Mouse (Mus musculus) embryonic facial prominence, embryonic 14.5 days (tissue): ENCODE data around the gene Vsig8. TPM values are rescaled to one million over a fixed set of nuclear protein-coding genes. Genes with fewer than 3 reads are reported as not detected.

ENCODE experiments used
- ATAC-seq: fragments of 200-750 bp; cut with Nextera tagmentation; 2 replicates; pipeline ENCODE4 v1.8.0; 2017; ENCODE audit warnings: low read depth, moderate number of reproducible peaks, moderate TSS enrichment
- DNase-seq: peaks from one replicate; pipeline ENCODE4 v3.0.0-alpha.2; 2015; ENCODE audit warnings: low spot score
- H3K27ac ChIP-seq: fragments of 300-500 bp; sonication (generic); replicated peaks from 2 replicates; pipeline ENCODE4 v1.5.1; 2014; ENCODE audit warnings: low read depth, mild to moderate bottlenecking, low read length, moderate library complexity
- H3K27me3 ChIP-seq: fragments of 300-500 bp; sonication (generic); replicated peaks from 2 replicates; pipeline ENCODE4 v1.6.1; 2014; ENCODE audit warnings: low read length; ENCODE audit not compliant: control insufficient read depth, insufficient read depth
- H3K36me3 ChIP-seq: fragments of 300-500 bp; sonication (generic); 2 replicates; pipeline ENCODE4 v1.6.1; 2014; ENCODE audit warnings: low read length, mixed read lengths; ENCODE audit not compliant: control insufficient read depth, insufficient read depth
- H3K4me1 ChIP-seq: fragments of 300-500 bp; sonication (generic); 2 replicates; pipeline ENCODE4 v1.6.1; 2014; ENCODE audit warnings: antibody characterized with exemption, low read length; ENCODE audit not compliant: control insufficient read depth, insufficient read depth
- H3K4me2 ChIP-seq: fragments of 300-500 bp; sonication (generic); 2 replicates; pipeline ENCODE4 v1.6.1; 2014; ENCODE audit warnings: low read depth, mild to moderate bottlenecking, low read length, moderate library complexity, mixed read lengths
- H3K4me3 ChIP-seq: fragments of 300-500 bp; sonication (generic); 2 replicates; pipeline ENCODE4 v1.5.1; 2014; ENCODE audit warnings: low read depth, mild to moderate bottlenecking, low read length
- H3K9ac ChIP-seq: fragments of 300-500 bp; sonication (generic); 2 replicates; pipeline ENCODE4 v1.6.1; 2014; ENCODE audit warnings: low read depth, mild to moderate bottlenecking, low read length, moderate library complexity, mixed read lengths
- H3K9me3 ChIP-seq: fragments of 300-500 bp; sonication (generic); 2 replicates; pipeline ENCODE4 v1.6.1; 2016; ENCODE audit warnings: low read length; ENCODE audit not compliant: control insufficient read depth
- WGBS: fragments of 180-500 bp; shearing (Covaris S2); extraction: QIAGEN DNeasy Blood & Tissue Kit; methylation state at CpG from one replicate; pipeline ENCODE4 v1.1.7; 2014; 5-methylcytosine and 5-hydroxymethylcytosine counted together
- polyA plus RNA-seq: library from polyadenylated mRNA; unstranded; fragments of >200 nt; fragmentation: Nextera tagmentation; extraction: Ambion mirVana; gene quantifications from 2 replicates; pipeline ENCODE4 v1.2.1, GENCODE M21; 2014

The Vsig8 gene
- polyA plus RNA-seq, 1 experiment from 2014 or later = 1.6 TPM

DNA sequence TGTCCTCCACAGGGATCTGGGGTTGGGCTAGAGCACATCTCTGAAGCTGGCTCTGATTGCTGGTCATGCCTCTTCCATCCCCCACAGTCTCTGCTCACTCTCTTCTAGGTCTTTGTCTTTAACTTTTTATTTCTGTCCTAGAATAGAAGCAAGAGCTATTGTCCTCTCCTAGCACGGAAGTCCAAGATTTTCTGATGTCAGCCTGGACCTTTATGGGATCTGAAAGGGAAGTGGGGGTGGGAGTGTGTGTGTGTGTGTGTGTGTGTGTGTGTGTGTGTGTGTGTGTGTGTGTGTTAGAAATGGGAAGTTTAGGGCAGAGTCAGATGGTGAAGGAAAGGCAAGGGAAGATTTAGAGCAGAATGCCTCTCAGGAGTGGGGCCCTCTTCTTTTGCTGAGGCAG lies 3.1 kb upstream of the Vsig8 start:
- Histone ChIP-seq H3K4me2 (no peak overlapping the region), H3K36me3 (no peaks in the 10 kb centered on the region), H3K9me3 (no peaks in the 10 kb centered on the region), H3K4me3 (no peak overlapping the region), H3K27me3 (no peaks in the 10 kb centered on the region; the same call in 1 of the 2 replicates), H3K4me1 (peaks cover 26% of the 10 kb centered on the region), H3K9ac (no peak overlapping the region), H3K27ac (no peak overlapping the region)
- ATAC-seq = no peak
- WGBS = 46% methylated on average over 1 of the region's 1 CpGs
- no peak for DNase-seq

DNA sequence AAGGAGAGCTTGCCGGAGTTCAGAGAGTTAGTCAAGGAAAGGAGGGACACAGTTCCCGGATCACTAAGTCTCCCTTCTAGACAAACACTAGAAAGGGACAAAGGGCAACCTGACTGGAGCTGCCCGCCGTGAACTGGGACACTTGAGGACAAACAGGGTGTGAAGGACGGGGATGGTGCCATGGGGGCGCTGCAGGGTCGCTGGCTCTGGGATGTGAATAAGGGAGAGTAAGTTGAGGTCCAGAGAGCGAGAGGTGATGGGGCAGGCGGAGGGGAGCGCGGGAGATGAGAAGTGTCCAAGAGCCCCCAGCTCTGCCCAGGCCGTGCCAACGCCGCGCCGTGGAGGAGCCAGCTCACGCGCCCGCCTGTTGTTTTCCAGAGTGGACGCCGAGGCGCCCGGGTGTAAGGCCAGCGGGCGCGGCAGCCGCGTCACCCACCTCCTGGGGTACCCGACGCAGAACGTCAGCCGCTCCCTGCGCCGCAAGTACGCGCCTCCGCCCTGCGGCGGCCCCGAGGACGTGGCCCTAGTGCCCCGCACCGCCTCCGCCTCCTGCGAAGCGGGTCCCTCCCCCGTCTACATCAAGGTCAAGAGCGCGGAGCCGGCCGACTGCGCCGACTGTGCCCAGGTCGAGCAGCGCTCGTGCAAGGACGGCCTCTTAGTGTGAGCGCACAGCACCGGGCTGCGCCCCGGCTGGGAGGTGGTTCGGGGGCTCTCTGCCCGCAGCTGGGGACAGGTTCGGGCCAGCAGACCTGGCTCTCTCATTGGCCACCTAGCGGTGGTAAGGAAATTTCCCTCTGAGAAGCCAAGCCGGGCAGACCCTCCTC lies 7.1 kb downstream of the Vsig8 start:
- ATAC-seq = peak; percentile 92
- 1% methylated on average over 27 of the region's 66 CpGs for WGBS

DNA sequence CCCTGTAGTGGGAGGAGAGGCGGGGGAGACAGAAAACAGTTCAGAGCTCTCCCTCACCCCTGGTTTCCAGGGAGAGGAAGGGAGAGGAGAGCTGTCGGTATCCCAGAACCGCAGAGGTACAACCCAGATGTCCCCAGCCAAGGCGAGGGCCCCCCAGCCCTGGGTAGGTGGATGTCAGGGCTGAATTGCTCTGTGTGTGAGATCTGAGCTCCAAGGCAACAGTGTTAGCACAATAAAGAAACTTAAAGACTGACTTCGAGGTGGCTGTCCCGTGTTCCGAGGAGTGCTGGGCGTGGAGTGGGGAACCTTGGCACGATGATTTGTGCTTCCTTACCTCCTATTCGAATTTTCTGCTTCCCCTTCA lies 7.7 kb downstream of the Vsig8 start:
- H3K27ac ChIP-seq = no peak overlapping the region
- peak overlapping the region; percentile 71 for H3K4me3 ChIP-seq
- H3K4me2 ChIP-seq = peak overlapping the region; percentile 97
- no peaks in the 10 kb centered on the region for H3K36me3 ChIP-seq
- peaks cover 15% of the 10 kb centered on the region for H3K4me1 ChIP-seq
- ATAC-seq (peak; percentile 7; the same call in 1 of the 2 replicates), DNase-seq (no peak)
- H3K9me3 ChIP-seq = no peaks in the 10 kb centered on the region
- WGBS = 5% methylated on average over 9 of the region's 10 CpGs
- H3K9ac ChIP-seq = peak overlapping the region; percentile 73; the same call in 1 of the 2 replicates
- H3K27me3 ChIP-seq = peaks cover 36% of the 10 kb centered on the region

More for the DNA sequence above, 7.1 kb downstream of the Vsig8 start:
- Histone ChIP-seq H3K27me3 (peaks cover 36% of the 10 kb centered on the region), H3K4me2 (peak overlapping the region; percentile 97), H3K4me1 (peaks cover 10% of the 10 kb centered on the region), H3K9me3 (no peaks in the 10 kb centered on the region), H3K36me3 (no peaks in the 10 kb centered on the region), H3K9ac (peak overlapping the region; percentile 73), H3K27ac (peak overlapping the region; percentile 55; the same call in 1 of the 2 replicates), H3K4me3 (peak overlapping the region; percentile 71)
- DNase-seq = peak; percentile 90

DNA sequence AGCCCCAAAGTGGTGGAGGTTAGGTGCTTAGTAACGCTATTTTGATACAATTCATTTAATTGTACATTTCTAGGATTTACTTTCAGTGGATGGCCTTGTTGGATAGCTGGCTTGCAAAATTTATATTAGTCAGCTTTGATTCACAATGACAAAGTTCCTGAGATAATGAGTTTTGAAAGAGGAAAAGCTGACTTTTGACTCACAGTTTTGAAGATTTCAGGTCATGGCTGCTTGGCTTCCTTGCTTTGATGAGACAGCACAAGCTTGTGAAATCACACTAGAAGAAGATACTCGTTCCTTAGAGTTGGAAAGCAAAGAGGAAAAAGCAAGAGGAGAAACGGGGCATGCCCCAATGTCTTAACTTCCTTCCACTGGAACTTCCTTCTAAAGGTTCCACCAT lies 10.4 kb downstream of the Vsig8 start:
- DNase-seq (no peak), ATAC-seq (no peak)
- Histone ChIP-seq H3K36me3 (no peaks in the 10 kb centered on the region), H3K9me3 (no peaks in the 10 kb centered on the region), H3K27me3 (peaks cover 25% of the 10 kb centered on the region), H3K4me2 (no peak overlapping the region), H3K9ac (no peak overlapping the region), H3K4me3 (no peak overlapping the region), H3K4me1 (peaks cover 15% of the 10 kb centered on the region), H3K27ac (no peak overlapping the region)
- 69% methylated on average over 3 of the region's 3 CpGs for WGBS

DNA sequence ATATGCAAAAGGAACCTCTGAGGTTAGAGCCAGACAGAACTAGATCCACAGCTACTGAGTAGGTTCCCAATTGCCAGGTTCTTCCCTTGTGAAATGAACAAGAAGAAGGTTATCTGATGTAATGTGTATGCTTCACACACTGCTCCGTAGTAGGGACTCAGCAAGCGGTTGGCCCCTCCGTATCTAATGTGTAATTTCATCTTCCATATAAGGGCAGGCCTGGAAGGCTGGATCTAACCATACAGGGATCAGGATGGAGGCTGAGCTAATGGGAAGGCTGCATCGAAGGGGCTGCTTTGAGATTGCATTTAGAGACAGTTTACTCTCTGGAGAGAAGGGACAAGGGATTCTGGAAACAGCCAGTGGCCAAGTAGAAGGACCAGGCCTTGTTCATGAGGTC lies 12.0 kb downstream of the Vsig8 start:
- H3K4me2 ChIP-seq = no peak overlapping the region
- H3K4me3 ChIP-seq = no peak overlapping the region
- ATAC-seq (no peak), DNase-seq (peak; percentile 52)
- H3K36me3 ChIP-seq = no peaks in the 10 kb centered on the region
- no peak overlapping the region for H3K9ac ChIP-seq
- H3K27ac ChIP-seq = no peak overlapping the region
- 0 out of 2 replicates have a peak, but pooled peaks cover 10% of the 10 kb centered on the region for H3K27me3 ChIP-seq
- H3K9me3 ChIP-seq = no peaks in the 10 kb centered on the region
- peaks cover 5% of the 10 kb centered on the region; the same call in 1 of the 2 replicates for H3K4me1 ChIP-seq
- 35% methylated on average over 4 of the region's 4 CpGs for WGBS

DNA sequence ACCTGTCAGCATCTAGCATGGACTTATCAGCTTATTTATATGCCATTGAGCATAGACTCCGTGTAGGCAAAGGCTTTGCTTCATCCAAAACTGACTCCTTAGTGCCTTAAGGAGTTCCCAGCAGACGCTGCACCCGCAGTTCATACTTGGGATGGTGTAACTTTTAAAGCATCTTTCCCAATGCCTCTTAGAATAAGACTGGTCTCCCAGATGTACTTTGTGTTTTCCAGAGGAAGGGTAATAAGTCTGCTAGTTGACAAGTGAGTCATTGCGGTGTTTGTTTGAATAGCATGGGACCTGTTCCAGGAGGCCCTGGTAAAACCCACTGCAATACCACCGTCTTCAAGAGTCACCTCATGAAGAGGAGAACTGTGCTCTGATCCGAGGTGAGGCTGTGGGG lies 24.4 kb downstream of the Vsig8 start:
- ATAC-seq (no peak), DNase-seq (no peak)
- Histone ChIP-seq H3K4me3 (no peak overlapping the region), H3K4me1 (no peaks in the 10 kb centered on the region), H3K9ac (no peak overlapping the region), H3K27ac (no peak overlapping the region), H3K4me2 (no peak overlapping the region), H3K27me3 (peaks cover 3% of the 10 kb centered on the region; the same call in 1 of the 2 replicates), H3K9me3 (no peaks in the 10 kb centered on the region), H3K36me3 (no peaks in the 10 kb centered on the region)
- WGBS = 76% methylated on average over 6 of the region's 6 CpGs

DNA sequence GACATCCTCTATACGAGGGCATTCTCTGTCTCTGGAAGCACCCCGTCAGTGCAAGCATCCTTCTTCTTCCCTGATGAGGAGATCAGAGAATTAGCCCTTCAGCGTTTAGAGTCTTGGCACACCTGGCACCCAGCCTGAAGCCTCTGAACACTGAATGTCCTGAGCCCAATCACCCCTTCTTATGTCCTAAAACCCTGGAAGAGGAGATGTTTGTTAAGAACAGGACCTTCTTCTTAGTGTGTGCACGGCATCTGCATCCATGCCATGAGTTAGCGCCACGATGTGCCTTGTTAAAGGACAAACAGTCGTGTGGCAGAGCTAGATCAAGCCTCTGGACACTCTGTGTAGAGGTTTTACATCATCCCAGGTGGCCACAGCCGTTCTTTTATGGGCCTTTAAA lies 26.7 kb downstream of the Vsig8 start:
- Histone ChIP-seq H3K4me1 (no peaks in the 10 kb centered on the region), H3K4me3 (no peak overlapping the region), H3K27ac (no peak overlapping the region), H3K36me3 (no peaks in the 10 kb centered on the region), H3K9ac (no peak overlapping the region), H3K27me3 (peaks cover 11% of the 10 kb centered on the region; the same call in 1 of the 2 replicates), H3K9me3 (no peaks in the 10 kb centered on the region), H3K4me2 (no peak overlapping the region)
- DNase-seq (no peak), ATAC-seq (no peak)
- 84% methylated on average over 8 of the region's 8 CpGs for WGBS

DNA sequence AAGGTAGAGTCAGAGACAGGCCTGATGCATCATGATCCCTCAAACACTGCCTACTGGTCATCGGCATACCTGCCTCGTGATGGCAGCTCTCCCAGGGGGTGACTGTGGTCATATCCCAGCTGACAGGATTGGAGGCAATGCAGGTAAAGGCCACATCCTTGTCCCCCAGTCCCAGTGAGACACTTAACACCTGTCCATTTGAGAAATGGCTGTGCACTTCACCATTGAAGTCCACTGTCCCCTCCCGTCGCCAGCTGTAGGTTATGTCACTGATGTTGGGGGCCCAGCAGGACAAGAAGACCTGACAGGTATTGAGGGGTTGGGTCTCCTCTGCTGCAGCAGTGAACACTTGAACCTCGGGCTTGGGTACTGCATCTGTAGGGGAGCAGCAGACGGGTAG lies 28.5 kb downstream of the Vsig8 start:
- WGBS = 90% methylated on average over 6 of the region's 6 CpGs
- no peak for DNase-seq
- H3K36me3 ChIP-seq = no peaks in the 10 kb centered on the region
- no peaks in the 10 kb centered on the region for H3K9me3 ChIP-seq
- no peak overlapping the region for H3K9ac ChIP-seq
- no peaks in the 10 kb centered on the region for H3K4me1 ChIP-seq
- H3K4me3 ChIP-seq = no peak overlapping the region
- H3K4me2 ChIP-seq = no peak overlapping the region
- peaks cover 11% of the 10 kb centered on the region; the same call in 1 of the 2 replicates for H3K27me3 ChIP-seq
- ATAC-seq = no peak
- no peak overlapping the region for H3K27ac ChIP-seq

DNA sequence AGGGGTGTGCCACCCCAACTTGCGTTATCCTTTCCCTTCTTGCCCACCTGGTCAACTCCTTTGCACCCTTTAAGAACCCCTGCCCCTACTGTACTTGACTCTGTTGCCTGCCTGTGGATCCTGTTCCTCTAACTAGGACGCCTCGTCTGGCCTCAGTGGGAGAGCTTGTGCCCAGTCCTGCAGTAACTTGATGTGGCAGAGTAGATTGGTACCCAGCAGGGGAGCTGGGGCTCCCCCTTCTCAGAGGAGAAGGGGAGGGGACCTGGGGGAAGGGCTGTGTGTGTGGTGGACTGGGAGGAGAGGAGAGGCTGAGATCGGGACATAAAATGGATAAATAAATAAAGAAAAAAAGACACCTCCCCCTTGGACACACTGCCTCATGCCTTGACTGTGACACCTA lies 29.3 kb downstream of the Vsig8 start:
- Histone ChIP-seq H3K9me3 (no peaks in the 10 kb centered on the region), H3K4me2 (no peak overlapping the region), H3K27ac (no peak overlapping the region), H3K4me3 (no peak overlapping the region), H3K27me3 (peaks cover 11% of the 10 kb centered on the region; the same call in 1 of the 2 replicates), H3K9ac (no peak overlapping the region), H3K36me3 (no peaks in the 10 kb centered on the region), H3K4me1 (no peaks in the 10 kb centered on the region)
- DNase-seq = no peak
- no peak for ATAC-seq
- WGBS = 45% methylated on average over 4 of the region's 4 CpGs
